Mouse (Mus musculus): Measurements from ENCODE around the gene Olfr434. TPM values are rescaled to one million over a fixed set of nuclear protein-coding genes. Genes with fewer than 3 reads are reported as not detected.

Olfr434 gene
- polyA plus RNA-seq, 1 experiment from 2014 or later = not detected

Other genes starting within 250 kb of the Olfr434 start
- gene Olfr441, start 106.7 kb upstream of the Olfr434 start, polyA plus RNA-seq (2014; fragmentation: Nextera tagmentation; extraction: Ambion mirVana) = not detected in 2 replicates
- not detected in 2 replicates for gene Olfr237-ps1, start 66.5 kb upstream of the Olfr434 start, polyA plus RNA-seq (2014; fragmentation: Nextera tagmentation; extraction: Ambion mirVana)
- not detected in 2 replicates for gene Olfr437, start 49.7 kb upstream of the Olfr434 start, polyA plus RNA-seq (2014; fragmentation: Nextera tagmentation; extraction: Ambion mirVana)
- gene Olfr13, start 40.9 kb upstream of the Olfr434 start, polyA plus RNA-seq (2014; fragmentation: Nextera tagmentation; extraction: Ambion mirVana) = not detected in 2 replicates
- gene Olfr435, start 15.9 kb upstream of the Olfr434 start, polyA plus RNA-seq (2014; fragmentation: Nextera tagmentation; extraction: Ambion mirVana) = not detected in 2 replicates
- not detected in 2 replicates for gene Olfr47, start 18.5 kb downstream of the Olfr434 start, polyA plus RNA-seq (2014; fragmentation: Nextera tagmentation; extraction: Ambion mirVana)
- gene Arhgef5, start 52.6 kb downstream of the Olfr434 start, polyA plus RNA-seq (2014; fragmentation: Nextera tagmentation; extraction: Ambion mirVana) = 2.7 and 2.8 TPM in 2 replicates
- gene Nobox, start 96.5 kb downstream of the Olfr434 start, polyA plus RNA-seq (2014; fragmentation: Nextera tagmentation; extraction: Ambion mirVana) = not detected in 2 replicates